Mouse (Mus musculus) hindbrain, embryonic 13.5 days (tissue): Measurements from ENCODE around the gene Irx5. TPM values are rescaled to one million over a fixed set of nuclear protein-coding genes. Genes with fewer than 3 reads are reported as not detected.
A peak's percentile ranks its signal among the peaks of the same experiment; 100 is the strongest.

Experiments used
- ATAC-seq: fragments of 200-750 bp; cut with Nextera tagmentation; 2 replicates; pipeline ENCODE4 v1.8.0; 2017; ENCODE audit warnings: moderate TSS enrichment; ENCODE audit not compliant: low FRiP score
- H3K27ac ChIP-seq: fragments of 300-500 bp; sonication (generic); 2 replicates; pipeline ENCODE4 v1.5.1; 2015; ENCODE audit warnings: inconsistent platforms, mild to moderate bottlenecking, moderate library complexity
- H3K27me3 ChIP-seq: fragments of 300-500 bp; sonication (generic); 2 replicates; pipeline ENCODE4 v1.6.1; 2015; ENCODE audit warnings: mild to moderate bottlenecking, inconsistent platforms
- H3K36me3 ChIP-seq: fragments of 300-500 bp; sonication (generic); 2 replicates; pipeline ENCODE4 v1.6.1; 2015; ENCODE audit warnings: mild to moderate bottlenecking, inconsistent platforms
- H3K4me1 ChIP-seq: fragments of 300-500 bp; sonication (generic); replicated peaks from 2 replicates; pipeline ENCODE4 v1.6.1; 2015; ENCODE audit warnings: inconsistent platforms
- H3K4me2 ChIP-seq: fragments of 300-500 bp; sonication (generic); 2 replicates; pipeline ENCODE4 v1.6.1; 2015; ENCODE audit warnings: inconsistent platforms, mild to moderate bottlenecking, moderate library complexity
- H3K4me3 ChIP-seq: fragments of 300-500 bp; sonication (generic); 2 replicates; pipeline ENCODE4 v1.5.1; 2015; ENCODE audit warnings: mild to moderate bottlenecking, inconsistent platforms
- H3K9ac ChIP-seq: fragments of 300-500 bp; sonication (generic); 2 replicates; pipeline ENCODE4 v1.6.1; 2015; ENCODE audit warnings: mild to moderate bottlenecking, inconsistent platforms
- H3K9me3 ChIP-seq: fragments of 300-500 bp; sonication (generic); 2 replicates; pipeline ENCODE4 v1.6.1; 2016; ENCODE audit warnings: inconsistent platforms
- WGBS: fragments of 180-500 bp; shearing (Covaris S2); methylation state at CpG from one replicate; pipeline ENCODE4 v1.1.7; 2015; 5-methylcytosine and 5-hydroxymethylcytosine counted together
- polyA plus RNA-seq: library from polyadenylated mRNA; unstranded; fragments of >200 nt; fragmentation: Nextera tagmentation; extraction: Ambion mirVana; gene quantifications from 2 replicates; pipeline ENCODE4 v1.2.1, GENCODE M21; 2015

Irx5 gene
- polyA plus RNA-seq, 1 experiment from 2014 or later = 15.4 TPM

DNA sequence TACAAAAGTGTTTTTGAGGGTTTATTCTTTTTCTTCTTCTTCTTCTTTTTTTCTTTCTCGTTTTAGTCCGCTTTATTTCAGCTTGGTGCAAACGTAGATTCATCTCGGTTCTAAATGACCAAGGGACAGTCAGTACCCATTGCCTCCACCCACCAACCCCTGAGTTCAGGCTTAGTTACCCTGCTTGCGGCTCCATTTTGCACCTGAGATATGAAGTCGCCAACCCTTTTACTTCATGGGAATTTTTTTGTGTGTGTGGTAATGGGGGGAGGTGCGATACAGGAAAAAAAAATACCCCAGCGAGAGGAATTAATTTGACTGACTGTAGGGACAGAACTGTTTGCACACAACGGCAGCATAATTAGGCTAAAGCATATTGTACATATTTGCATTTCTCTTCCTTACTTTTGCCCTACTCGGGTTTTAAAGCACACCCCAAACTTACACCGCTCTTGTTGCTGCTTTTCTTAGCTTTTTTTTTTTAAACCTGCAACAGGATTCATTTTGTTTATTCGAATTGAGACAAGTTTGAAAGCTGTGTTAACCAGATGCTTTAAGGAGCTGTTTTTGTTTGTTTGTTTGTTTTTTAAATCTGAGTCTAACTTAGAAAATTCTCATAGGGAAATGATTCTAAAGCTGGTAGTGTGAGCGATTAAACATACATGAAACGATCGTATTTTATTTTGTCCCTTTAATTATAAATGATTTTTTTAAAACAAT, 5.1 kb downstream of the Irx5 start:
- Histone ChIP-seq H3K4me1 (peaks cover 74% of the 10 kb centered on the region), H3K36me3 (no peaks in the 10 kb centered on the region; the same call in 1 of the 2 replicates), H3K9me3 (no peaks in the 10 kb centered on the region), H3K4me3 (peak overlapping the region; percentile 42), H3K27ac (peak overlapping the region; percentile 82), H3K4me2 (peak overlapping the region; percentile 57), H3K9ac (peak overlapping the region; percentile 74), H3K27me3 (peaks cover 58% of the 10 kb centered on the region)
- ATAC-seq = no peak
- 2% methylated on average over 15 of the region's 15 CpGs for WGBS

DNA sequence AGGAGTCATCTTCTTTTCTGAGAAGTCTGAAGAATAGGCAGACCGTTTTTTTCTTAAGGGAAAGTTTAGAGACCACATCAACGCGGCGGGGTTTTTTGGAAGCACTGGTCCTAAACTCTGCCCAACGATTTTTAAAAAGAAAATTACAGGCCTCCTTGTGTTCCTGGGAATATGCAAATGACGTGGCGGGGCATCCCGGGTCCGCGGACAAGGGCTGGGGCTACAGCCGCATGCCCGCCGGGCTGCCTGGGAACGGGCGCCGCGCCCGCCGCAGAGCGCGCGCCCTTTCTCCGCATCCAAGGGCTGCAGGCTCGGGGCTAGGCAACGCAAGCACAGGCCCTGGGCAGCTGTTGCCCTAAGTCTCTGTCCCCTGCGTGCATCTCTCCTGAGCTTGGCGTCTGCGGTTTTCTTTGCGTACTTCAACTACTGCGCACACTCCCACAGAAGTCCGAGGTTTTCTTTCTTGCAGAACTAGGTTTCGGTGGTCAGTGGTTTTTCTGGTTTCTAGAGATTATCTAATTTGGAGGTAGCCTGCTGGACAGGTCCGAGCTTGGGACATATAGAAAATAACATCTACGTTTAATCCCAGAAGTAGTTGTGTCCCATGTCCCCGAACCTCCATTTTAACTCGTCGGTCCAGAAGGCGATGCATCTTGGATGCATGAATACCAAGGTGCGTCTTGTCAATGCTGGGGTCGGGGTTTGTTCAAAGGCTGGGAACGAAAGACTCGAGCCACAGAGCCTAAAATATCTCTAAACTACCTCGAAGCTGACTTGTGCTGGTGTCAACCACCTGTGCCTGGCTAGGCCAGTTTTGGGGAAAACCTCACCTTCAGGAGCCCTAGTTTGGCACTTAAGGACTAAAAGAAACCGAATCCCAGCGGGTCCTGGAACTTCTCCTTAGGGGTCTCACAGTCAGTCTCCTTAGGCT, 6.1 kb downstream of the Irx5 start:
- Histone ChIP-seq H3K27me3 (peaks cover 62% of the 10 kb centered on the region), H3K27ac (peak overlapping the region; percentile 82), H3K36me3 (no peaks in the 10 kb centered on the region; the same call in 1 of the 2 replicates), H3K4me2 (peak overlapping the region; percentile 57), H3K4me1 (peaks cover 65% of the 10 kb centered on the region), H3K9ac (peak overlapping the region; percentile 74), H3K4me3 (peak overlapping the region; percentile 42), H3K9me3 (no peaks in the 10 kb centered on the region)
- no peak for ATAC-seq
- 3% methylated on average over 45 of the region's 45 CpGs for WGBS

- Histone ChIP-seq H3K9ac (peak overlapping the region; percentile 74), H3K4me1 (peaks cover 57% of the 10 kb centered on the region), H3K9me3 (no peaks in the 10 kb centered on the region), H3K4me2 (peak overlapping the region; percentile 57), H3K36me3 (no peaks in the 10 kb centered on the region; the same call in 1 of the 2 replicates), H3K27ac (peak overlapping the region; percentile 82), H3K27me3 (peaks cover 65% of the 10 kb centered on the region), H3K4me3 (peak overlapping the region; percentile 42)
- no peak for ATAC-seq
- WGBS = 7% methylated on average over 20 of the region's 20 CpGs
Observed at GRCm38 (mm10) chr8:92364148-92364775, 6.8 kb downstream of the Irx5 start.

DNA sequence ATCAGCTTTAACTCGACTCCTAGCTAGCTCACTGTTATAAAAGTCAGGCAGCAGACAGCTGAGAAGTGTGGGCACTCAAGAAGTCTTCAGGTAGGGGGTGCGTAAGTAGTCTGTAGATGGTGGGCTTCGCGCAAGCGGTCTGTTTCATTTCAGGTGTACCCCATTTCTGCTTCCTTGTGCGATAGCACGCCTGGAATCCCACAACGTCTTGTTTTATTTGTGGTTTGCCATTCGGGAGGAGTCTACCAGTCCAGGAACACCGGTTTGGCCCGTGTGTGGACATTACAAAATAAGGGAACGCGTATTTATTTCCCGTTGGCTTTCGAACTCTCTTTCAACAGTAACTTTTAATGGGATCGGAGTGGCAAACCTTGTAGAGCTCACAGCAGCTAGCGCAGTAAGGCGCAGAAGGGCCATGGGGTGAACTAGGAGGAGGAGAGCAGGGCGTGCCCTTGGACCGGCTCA, 7.4 kb downstream of the Irx5 start:
- peaks cover 65% of the 10 kb centered on the region for H3K27me3 ChIP-seq
- no peak for ATAC-seq
- 21% methylated on average over 20 of the region's 20 CpGs for WGBS
- H3K4me1 ChIP-seq = peaks cover 54% of the 10 kb centered on the region
- peak overlapping the region; percentile 57 for H3K4me2 ChIP-seq
- peak overlapping the region; percentile 74 for H3K9ac ChIP-seq
- H3K27ac ChIP-seq = peak overlapping the region; percentile 82; the same call in 1 of the 2 replicates
- H3K36me3 ChIP-seq = no peaks in the 10 kb centered on the region; the same call in 1 of the 2 replicates
- peak overlapping the region; percentile 42 for H3K4me3 ChIP-seq
- no peaks in the 10 kb centered on the region for H3K9me3 ChIP-seq

DNA sequence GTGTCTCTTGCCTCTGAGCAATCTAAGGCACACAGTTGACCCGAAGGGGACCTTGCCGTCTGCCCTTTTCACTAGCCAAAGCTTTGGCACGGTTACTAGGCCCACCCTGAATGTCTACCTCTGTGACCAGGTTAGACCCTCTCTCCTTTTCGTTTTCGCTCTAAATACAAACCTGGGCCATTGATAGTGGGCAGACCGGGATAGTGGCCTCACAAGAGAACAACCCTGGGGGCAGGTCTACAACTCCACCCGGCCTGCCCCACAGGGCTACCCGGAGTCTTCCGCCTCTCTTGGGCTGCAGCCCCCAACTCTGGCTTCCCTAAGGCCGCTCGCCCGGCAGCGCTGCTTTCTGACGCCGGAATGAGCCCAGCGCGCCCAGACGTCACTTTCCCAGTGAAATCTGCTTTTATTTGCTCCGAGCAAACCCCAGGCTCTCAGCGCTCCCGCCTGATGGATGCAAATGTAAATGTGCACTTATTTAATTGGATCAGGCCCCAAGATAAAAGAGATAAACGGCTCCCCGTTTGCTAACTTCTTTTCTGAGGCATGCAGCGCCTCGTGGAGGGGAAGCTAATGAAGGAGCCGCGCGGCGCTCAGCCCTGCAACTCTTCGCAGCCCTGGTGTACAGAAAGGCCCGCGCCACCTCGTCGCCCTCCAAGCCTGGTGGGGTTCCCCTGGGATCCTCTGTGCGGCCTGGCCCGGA, 8.0 kb downstream of the Irx5 start:
- no peak for ATAC-seq
- H3K36me3 ChIP-seq = no peaks in the 10 kb centered on the region; the same call in 1 of the 2 replicates
- H3K9me3 ChIP-seq = no peaks in the 10 kb centered on the region
- H3K27me3 ChIP-seq = peaks cover 69% of the 10 kb centered on the region
- H3K27ac ChIP-seq = peak overlapping the region; percentile 82; the same call in 1 of the 2 replicates
- H3K4me2 ChIP-seq = peak overlapping the region; percentile 57
- WGBS = 2% methylated on average over 36 of the region's 36 CpGs
- H3K4me3 ChIP-seq = peak overlapping the region; percentile 42
- peak overlapping the region; percentile 74 for H3K9ac ChIP-seq
- peaks cover 53% of the 10 kb centered on the region for H3K4me1 ChIP-seq

- WGBS = 9% methylated on average over 26 of the region's 26 CpGs
- Histone ChIP-seq H3K27me3 (peaks cover 69% of the 10 kb centered on the region), H3K4me1 (peaks cover 50% of the 10 kb centered on the region), H3K36me3 (no peaks in the 10 kb centered on the region), H3K9ac (peak overlapping the region; percentile 74), H3K4me3 (peak overlapping the region; percentile 42), H3K4me2 (peak overlapping the region; percentile 57), H3K27ac (peak overlapping the region; percentile 82; the same call in 1 of the 2 replicates), H3K9me3 (no peaks in the 10 kb centered on the region)
- ATAC-seq = no peak; the same call in 1 of the 2 replicates
Observed at GRCm38 (mm10) chr8:92365944-92366735, 8.7 kb downstream of the Irx5 start.

- peaks cover 48% of the 10 kb centered on the region for H3K4me1 ChIP-seq
- peaks cover 66% of the 10 kb centered on the region for H3K27me3 ChIP-seq
- 6% methylated on average over 20 of the region's 20 CpGs for WGBS
- H3K27ac ChIP-seq = peak overlapping the region; percentile 82; the same call in 1 of the 2 replicates
- peak overlapping the region; percentile 42; the same call in 1 of the 2 replicates for H3K4me3 ChIP-seq
- no peaks in the 10 kb centered on the region for H3K9me3 ChIP-seq
- peak; percentile 63; the same call in 1 of the 2 replicates for ATAC-seq
- no peak overlapping the region for H3K9ac ChIP-seq
- H3K4me2 ChIP-seq = peak overlapping the region; percentile 57
- no peaks in the 10 kb centered on the region for H3K36me3 ChIP-seq
Observed at GRCm38 (mm10) chr8:92366736-92367267, 9.4 kb downstream of the Irx5 start.

DNA sequence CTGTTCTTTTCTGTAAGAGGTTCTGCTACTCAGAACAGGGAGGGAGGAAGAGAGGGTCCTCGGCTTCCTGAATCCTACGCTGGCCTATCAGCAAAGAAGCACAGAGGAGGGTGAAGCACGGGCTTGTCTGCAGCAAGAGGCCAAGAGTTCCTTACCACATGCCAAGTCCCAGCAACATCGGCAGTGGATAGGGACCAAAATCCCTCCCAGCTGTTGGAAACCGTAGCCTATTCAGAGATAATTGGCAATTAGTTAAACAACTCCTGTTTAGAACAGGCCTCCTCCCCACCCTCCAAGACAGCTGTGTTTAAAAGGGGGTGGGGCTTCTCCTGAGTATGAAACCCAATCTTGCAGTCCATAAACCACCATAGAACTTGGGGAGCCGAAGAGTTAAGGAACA, 22.1 kb downstream of the Irx5 start:
- WGBS = 54% methylated on average over 6 of the region's 6 CpGs
- no peak for ATAC-seq
- Histone ChIP-seq H3K4me2 (no peak overlapping the region), H3K27me3 (peaks cover 61% of the 10 kb centered on the region), H3K9me3 (no peaks in the 10 kb centered on the region), H3K9ac (no peak overlapping the region), H3K4me3 (no peak overlapping the region), H3K27ac (no peak overlapping the region), H3K36me3 (no peaks in the 10 kb centered on the region), H3K4me1 (peaks cover under 1% of the 10 kb centered on the region; the same call in 1 of the 2 replicates)

DNA sequence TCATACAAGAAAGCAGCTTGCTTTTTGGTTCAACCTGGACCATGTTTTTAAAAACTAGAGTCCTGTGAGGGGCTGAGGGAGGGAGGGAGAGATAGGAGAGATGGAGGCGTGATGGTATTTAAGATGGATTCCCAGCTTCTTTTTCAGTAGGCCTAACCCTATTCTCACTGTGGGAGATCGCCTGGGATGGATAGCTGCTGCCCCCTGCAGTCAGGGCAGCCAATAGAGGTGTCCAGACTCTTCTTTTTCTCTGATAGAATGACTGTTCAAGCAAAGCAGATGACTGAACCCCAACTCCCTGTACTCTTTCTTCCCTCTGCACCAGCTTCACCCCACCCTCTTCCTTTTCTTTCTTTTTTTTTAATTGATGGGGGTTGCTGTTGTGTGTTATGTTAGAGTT, 23.1 kb downstream of the Irx5 start:
- no peak for ATAC-seq
- WGBS = 62% methylated on average over 2 of the region's 2 CpGs
- no peak overlapping the region for H3K4me2 ChIP-seq
- H3K36me3 ChIP-seq = no peaks in the 10 kb centered on the region
- no peaks in the 10 kb centered on the region for H3K9me3 ChIP-seq
- peaks cover 7% of the 10 kb centered on the region for H3K4me1 ChIP-seq
- no peak overlapping the region for H3K9ac ChIP-seq
- peaks cover 58% of the 10 kb centered on the region for H3K27me3 ChIP-seq
- H3K27ac ChIP-seq = no peak overlapping the region
- no peak overlapping the region for H3K4me3 ChIP-seq

DNA sequence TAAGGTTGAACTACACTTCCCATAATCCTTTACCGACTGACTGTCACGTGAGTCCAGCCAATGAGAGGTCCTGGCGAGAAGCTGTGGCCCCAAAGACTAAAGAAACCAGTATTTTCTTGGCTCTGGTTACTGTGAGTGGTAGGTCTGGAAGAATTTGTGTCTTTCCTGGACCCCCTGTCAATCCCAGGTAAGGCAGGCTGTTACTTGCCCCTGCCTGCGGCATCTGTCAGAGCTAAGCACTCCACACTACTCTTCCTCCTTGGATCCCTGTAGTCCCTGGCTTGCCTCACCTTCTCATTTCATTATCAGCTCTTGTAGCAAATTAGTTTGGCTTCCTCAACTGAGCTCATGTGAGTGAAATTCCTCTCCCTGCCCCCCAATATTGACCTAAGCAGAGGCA, 30.5 kb downstream of the Irx5 start:
- H3K36me3 ChIP-seq = no peaks in the 10 kb centered on the region
- ATAC-seq = no peak
- WGBS = 81% methylated on average over 4 of the region's 4 CpGs
- no peak overlapping the region for H3K9ac ChIP-seq
- peaks cover 26% of the 10 kb centered on the region for H3K27me3 ChIP-seq
- no peaks in the 10 kb centered on the region for H3K9me3 ChIP-seq
- H3K4me3 ChIP-seq = no peak overlapping the region
- peaks cover 7% of the 10 kb centered on the region for H3K4me1 ChIP-seq
- H3K27ac ChIP-seq = no peak overlapping the region
- H3K4me2 ChIP-seq = no peak overlapping the region
